Comparison of ENCODE assay signal across 11 mouse cellular contexts in genomic region chr11:11223162-11223561, GRCm38 (mm10).
A peak's percentile ranks its signal among the peaks of the same experiment; 100 is the strongest.
DNase-seq lines count a peak whose midpoint lies in the region; ATAC-seq lines count a peak whose summit lies in the region.
"Had no signal": no experiment of that assay in that cellular context is flagged by ENCODE, and none has a peak within 500 bp of the region (broad histone marks: within the 10 kb centered on the region; RNA-seq: fewer than 3 reads in every experiment).

No protein-coding gene starts in this region.

- DNase-seq in embryonic facial prominence, embryonic 11.5 days (ENCODE audit: low spot score): peak; percentile 69
- no peak for DNase-seq in embryonic facial prominence, embryonic 10.5 days (ENCODE audit: low spot score)
- peak; percentile 9 for DNase-seq in layer of hippocampus, adult 11-12 months (ENCODE audit: low spot score)
- DNase-seq in layer of hippocampus, postnatal 36 days: no peak
- peak; percentile 16 for DNase-seq in 416B (ENCODE audit: low read depth)
- no peak for DNase-seq in urinary bladder, postnatal 4 days (ENCODE audit: low spot score in 2 of 2)
- DNase-seq in gastrocnemius, postnatal 4 days (ENCODE audit: low spot score in 2 of 2): no peak
- DNase-seq: cerebellum, adult 18-20 months; heart, postnatal 36 days had no signal

- 10% methylated on average over 1 of the region's 1 CpGs for WGBS in embryonic facial prominence, embryonic 11.5 days
- 27% methylated on average over 1 of the region's 1 CpGs for WGBS in embryonic facial prominence, embryonic 10.5 days
- WGBS in forebrain, embryonic 16.5 days: 16% methylated on average over 1 of the region's 1 CpGs

- H3K36me3 ChIP-seq in embryonic facial prominence, embryonic 11.5 days (replicated peaks; ENCODE audit: control insufficient read depth, insufficient read depth, low read depth, low read length): no peaks in the 10 kb centered on the region
- H3K36me3 ChIP-seq in embryonic facial prominence, embryonic 10.5 days (replicated peaks): no peaks in the 10 kb centered on the region
- no peaks in the 10 kb centered on the region for H3K36me3 ChIP-seq in forebrain, embryonic 16.5 days (ENCODE audit: control insufficient read depth, insufficient read depth)
- H3K36me3 ChIP-seq: limb, embryonic 12.5 days had no signal

- H3K4me1 ChIP-seq in embryonic facial prominence, embryonic 11.5 days (ENCODE audit: control insufficient read depth, insufficient read depth, low read length): no peaks in the 10 kb centered on the region
- H3K4me1 ChIP-seq in embryonic facial prominence, embryonic 10.5 days: no peaks in the 10 kb centered on the region
- H3K4me1 ChIP-seq in forebrain, embryonic 16.5 days (replicated peaks; ENCODE audit: control insufficient read depth, insufficient read depth, low read length): no peaks in the 10 kb centered on the region
- H3K4me1 ChIP-seq: limb, embryonic 12.5 days had no signal

- no peak overlapping the region for H3K27ac ChIP-seq in embryonic facial prominence, embryonic 11.5 days (replicated peaks; ENCODE audit: low read depth, low read length)
- no peak overlapping the region for H3K27ac ChIP-seq in embryonic facial prominence, embryonic 10.5 days (replicated peaks)
- H3K27ac ChIP-seq in forebrain, embryonic 16.5 days (ENCODE audit: low read length): no peak overlapping the region
- H3K27ac ChIP-seq: limb, embryonic 12.5 days had no signal

- ATAC-seq in embryonic facial prominence, embryonic 11.5 days (replicated peaks; ENCODE audit: insufficient number of reproducible peaks, low FRiP score, low TSS enrichment, low read depth): 0 out of 2 replicates have a peak, but pooled peaks have one; percentile 29
- 0 out of 2 replicates have a peak, but pooled peaks have one; percentile 47 for ATAC-seq in forebrain, embryonic 16.5 days

- no peaks in the 10 kb centered on the region for H3K9me3 ChIP-seq in embryonic facial prominence, embryonic 11.5 days (replicated peaks; ENCODE audit: control insufficient read depth, low read length)
- H3K9me3 ChIP-seq in embryonic facial prominence, embryonic 10.5 days: no peaks in the 10 kb centered on the region
- no peaks in the 10 kb centered on the region for H3K9me3 ChIP-seq in forebrain, embryonic 16.5 days (ENCODE audit: control insufficient read depth, low read length)
- H3K9me3 ChIP-seq: limb, embryonic 12.5 days had no signal

- no peaks in the 10 kb centered on the region for H3K27me3 ChIP-seq in embryonic facial prominence, embryonic 11.5 days (ENCODE audit: control insufficient read depth, insufficient read depth, low read length)
- no peaks in the 10 kb centered on the region for H3K27me3 ChIP-seq in embryonic facial prominence, embryonic 10.5 days (replicated peaks; ENCODE audit: low read depth, poor library complexity, severe bottlenecking)
- no peaks in the 10 kb centered on the region for H3K27me3 ChIP-seq in forebrain, embryonic 16.5 days (replicated peaks; ENCODE audit: control insufficient read depth, insufficient read depth, low read length)
- H3K27me3 ChIP-seq: limb, embryonic 12.5 days had no signal

- H3K4me2 ChIP-seq in embryonic facial prominence, embryonic 11.5 days (ENCODE audit: low read depth, low read length): no peak overlapping the region
- no peak overlapping the region for H3K4me2 ChIP-seq in forebrain, embryonic 16.5 days (ENCODE audit: low read length)
- H3K4me2 ChIP-seq: limb, embryonic 12.5 days had no signal

- no peak overlapping the region for H3K4me3 ChIP-seq in embryonic facial prominence, embryonic 11.5 days (ENCODE audit: low read depth, low read length)
- no peak overlapping the region for H3K4me3 ChIP-seq in embryonic facial prominence, embryonic 10.5 days
- no peak overlapping the region for H3K4me3 ChIP-seq in forebrain, embryonic 16.5 days (replicated peaks; ENCODE audit: low read length)
- H3K4me3 ChIP-seq: limb, embryonic 12.5 days had no signal

- no peak overlapping the region for H3K9ac ChIP-seq in embryonic facial prominence, embryonic 11.5 days (replicated peaks; ENCODE audit: low read length)
- H3K9ac ChIP-seq in forebrain, embryonic 16.5 days (replicated peaks; ENCODE audit: low read depth, low read length): no peak overlapping the region
- H3K9ac ChIP-seq: limb, embryonic 12.5 days had no signal

Comparison
In these comparisons a context has a peak if more than half of its experiments do, and no peak if none do; other contexts are left out.
1. DNase-seq: peak in embryonic facial prominence, embryonic 11.5 days (single experiment), layer of hippocampus, adult 11-12 months (single experiment) and 416B (single experiment); none in embryonic facial prominence, embryonic 10.5 days (single experiment), layer of hippocampus, postnatal 36 days (0 of 2), urinary bladder, postnatal 4 days (0 of 2) and gastrocnemius, postnatal 4 days (0 of 2).